Mouse (Mus musculus): Measurements from ENCODE around the gene Acd.

The Acd gene

DNA sequence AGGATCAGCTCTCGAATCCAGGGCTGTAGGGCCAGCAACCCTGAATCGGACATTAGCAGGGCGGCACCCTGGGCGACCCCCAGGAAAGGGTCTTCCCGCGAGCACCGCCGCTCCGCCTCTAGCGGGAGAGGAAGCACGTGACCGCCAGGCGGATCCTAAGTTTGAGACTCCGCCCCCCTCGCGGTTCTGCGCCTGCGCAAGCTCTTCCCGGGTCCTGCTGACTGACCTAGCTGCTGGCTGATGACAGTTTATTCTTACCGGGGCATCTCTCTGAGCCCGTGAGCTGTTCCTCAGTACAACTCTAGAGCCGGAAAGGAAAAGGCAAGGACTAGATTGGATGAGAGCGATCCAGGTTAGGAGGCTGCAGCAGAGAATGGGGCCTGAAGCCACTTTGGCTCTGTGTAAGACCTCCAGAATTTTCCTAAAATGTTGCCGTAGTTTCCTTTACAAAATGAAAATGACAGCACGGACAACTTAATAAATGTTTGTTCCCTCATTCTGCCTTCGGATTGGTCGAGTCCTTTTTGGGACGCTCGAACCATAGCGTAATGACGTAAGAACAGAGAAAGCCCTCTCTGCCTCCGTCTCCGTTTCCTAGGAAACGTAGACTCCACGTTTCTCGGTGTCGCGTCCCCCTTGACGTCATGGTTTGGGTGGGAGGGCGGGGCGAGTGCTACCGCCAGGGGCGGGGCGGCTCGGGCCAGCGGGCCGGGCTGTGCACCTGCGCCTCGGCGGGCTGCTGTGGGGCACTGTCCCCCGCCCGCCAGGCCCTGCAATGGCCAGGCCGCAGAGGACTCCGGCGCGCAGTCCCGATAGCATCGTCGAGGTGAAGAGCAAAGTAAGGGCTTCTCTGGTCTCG lies at the start of gene Acd, which contains the start of gene Pard6a:
Gene Acd (minus strand): TSS at position 137 of the 859 bp plus-strand sequence.
Gene Pard6a (plus strand): TSS at position 183 of the 859 bp plus-strand sequence.
- DNase-seq: peak; percentile 99

DNA sequence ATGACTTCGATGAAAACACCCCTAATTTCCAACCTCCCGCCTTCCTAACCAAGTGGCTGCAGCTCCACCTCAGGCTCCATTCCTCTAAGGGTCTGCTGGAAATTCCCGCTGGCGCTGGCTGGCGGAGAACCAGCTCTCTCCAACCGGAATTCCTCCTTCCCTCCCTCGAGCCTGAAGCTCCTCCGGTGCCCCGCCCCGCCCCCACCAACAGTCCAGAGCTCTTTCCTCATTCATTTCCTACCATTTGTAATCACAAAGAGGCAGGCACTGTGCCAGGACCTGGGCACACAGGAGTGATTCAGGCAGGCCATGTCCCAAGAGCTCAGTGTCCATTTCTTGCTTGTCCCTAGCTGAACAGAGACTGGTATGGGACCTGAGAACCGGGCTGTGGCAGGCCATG lies 49.7 kb upstream of the Acd start:
- no peak for DNase-seq

DNA sequence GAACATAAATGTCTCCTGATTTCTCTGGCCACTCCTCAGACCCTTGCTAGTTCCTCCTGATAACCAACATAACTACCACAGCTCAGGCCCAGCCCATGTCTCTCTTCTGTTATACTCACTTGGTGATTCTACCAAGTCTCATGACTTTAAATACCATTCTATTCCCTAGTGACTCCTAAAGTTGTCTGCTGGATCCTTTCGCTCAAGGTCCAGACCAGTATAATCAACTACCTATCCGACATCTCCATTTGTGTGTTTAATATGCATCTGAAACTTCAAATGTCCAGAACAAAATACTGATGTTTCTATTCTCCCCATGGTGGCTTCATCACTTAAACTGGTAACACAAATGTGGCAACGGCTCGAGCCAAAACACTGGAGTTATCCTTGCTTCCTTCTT lies 42.4 kb upstream of the Acd start:
- no peak for DNase-seq

DNA sequence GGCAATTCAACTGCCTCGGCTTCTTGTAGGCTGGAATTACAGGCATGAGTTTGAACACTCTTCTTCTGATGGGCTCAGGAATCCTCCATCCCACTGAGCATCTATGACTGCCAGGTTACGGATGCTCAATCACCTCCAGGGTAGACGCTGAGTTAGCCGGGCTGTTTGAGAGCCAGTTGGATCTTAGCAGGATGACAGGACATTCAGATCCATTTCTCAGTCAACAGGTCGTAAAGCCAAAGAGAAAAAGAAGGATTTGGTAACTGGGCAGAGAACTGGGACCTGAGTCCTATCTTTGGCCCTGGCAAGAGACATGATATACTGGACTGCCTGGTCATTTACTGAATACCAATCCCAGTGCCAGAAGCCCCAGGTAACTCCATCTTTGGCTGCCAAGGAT lies 38.3 kb upstream of the Acd start:
- DNase-seq: no peak

DNA sequence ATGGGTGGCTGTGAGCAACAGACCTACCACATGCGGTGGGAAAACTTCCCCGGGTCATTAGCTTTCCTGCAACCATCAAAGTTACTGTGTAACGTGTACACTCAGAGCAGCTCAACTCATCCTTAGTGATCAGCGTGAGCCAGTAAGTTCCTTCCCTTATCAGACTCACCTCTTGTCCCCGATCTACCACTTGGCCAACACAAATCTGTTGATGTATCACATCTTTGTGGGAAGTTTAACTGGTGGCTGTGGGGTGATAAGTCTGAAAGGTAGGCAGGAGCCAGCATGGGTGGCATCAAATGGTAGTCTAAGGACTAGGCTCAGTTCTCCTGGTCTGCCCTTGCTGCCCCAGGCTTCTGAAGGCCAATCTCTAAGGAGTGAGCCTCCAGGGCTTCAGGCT lies 31.3 kb upstream of the Acd start:
- no peak for DNase-seq

DNA sequence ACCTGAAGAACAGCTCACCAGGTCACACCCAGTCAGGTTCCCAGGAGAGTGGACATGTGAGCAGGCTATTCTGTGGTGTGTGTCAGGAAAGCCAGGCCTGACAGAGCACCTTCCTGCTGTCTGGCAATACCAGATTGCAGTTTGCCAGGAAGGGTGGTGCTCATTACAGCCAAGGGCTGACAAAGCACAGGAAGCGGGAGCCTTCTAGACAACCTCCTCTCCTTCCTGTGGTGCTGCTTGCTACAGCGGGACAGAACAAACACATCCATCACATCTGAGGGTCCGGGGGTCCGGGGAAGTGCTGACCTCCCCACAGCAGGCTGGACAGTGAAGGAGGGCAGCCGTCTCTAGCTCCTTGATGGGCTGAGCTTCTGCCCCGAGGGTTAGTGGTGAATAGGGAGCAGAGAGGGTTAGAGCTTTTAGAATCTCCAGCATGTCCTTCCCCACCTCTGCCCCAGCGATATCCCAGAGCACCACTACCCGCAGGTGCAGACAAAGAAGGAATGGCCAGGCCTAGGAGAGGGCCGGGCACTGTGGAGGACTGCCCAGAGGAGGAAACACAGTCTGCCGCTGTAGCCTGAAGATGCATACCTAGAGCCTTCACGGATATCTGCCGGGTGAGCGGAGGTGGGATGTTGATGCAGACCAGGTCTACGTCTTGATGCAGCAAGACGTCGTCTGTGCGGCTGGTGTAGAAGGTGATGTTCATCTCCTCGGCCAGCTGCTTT lies 26.7 kb upstream of the Acd start:
- DNase-seq: peak; percentile 38

DNA sequence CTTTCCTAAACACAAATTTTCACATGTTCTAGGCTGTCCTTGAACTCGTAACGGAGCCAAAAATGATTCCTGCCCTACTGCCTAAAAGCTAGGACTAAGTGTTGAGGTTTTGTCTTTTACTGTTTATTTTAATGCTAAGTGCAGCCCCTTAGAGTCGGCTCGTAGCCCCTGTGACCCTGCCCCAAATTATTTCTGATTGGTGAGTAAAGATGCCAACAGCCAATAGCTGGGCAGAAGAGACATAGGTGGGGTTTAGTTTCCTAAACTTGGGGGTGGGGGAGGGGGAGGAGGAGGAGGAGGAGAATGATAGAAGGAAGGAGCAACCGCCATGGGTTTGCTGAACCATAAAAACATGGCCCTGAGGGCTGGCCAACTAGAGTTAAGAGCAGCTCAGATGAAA lies 24.8 kb upstream of the Acd start:
- DNase-seq: no peak

DNA sequence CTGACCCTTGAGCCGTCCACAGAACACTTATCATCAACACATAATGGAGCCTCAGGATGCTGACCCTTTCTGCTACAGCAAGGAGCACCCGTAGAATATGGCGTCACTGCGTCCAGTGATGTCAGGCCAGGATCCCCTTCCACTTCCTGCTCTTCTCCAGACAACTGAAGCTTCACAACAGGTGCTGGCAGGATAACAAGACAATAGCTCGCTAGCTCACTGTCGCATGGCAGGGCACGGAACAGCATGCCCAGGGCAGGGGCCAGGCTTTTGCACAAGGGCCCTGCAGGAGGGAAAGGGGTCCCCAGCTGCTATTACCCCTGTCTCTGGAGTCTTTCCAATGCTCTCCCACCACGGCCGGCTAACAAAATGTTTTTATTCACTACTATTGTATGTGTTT lies 22.0 kb upstream of the Acd start:
- DNase-seq: no peak

DNA sequence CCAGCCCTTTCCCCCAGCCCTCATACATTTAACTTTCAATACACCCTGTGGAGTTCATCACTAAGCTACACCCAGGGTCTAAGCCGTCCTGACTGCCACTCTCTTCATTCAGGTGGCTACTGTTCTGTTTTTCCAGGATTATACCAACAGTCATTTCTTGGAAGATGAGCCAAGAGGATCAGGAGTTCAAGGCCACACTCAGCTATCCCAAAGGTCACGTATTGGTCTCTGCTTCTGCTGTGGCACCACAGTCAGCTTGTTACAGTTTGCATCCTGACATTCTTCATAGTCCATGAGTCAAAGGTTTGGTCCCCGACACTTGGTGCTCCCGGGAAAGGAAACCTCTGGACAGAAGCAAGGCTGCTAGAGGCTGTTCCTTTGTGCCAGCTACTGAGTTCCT lies 18.7 kb upstream of the Acd start:
- no peak for DNase-seq

DNA sequence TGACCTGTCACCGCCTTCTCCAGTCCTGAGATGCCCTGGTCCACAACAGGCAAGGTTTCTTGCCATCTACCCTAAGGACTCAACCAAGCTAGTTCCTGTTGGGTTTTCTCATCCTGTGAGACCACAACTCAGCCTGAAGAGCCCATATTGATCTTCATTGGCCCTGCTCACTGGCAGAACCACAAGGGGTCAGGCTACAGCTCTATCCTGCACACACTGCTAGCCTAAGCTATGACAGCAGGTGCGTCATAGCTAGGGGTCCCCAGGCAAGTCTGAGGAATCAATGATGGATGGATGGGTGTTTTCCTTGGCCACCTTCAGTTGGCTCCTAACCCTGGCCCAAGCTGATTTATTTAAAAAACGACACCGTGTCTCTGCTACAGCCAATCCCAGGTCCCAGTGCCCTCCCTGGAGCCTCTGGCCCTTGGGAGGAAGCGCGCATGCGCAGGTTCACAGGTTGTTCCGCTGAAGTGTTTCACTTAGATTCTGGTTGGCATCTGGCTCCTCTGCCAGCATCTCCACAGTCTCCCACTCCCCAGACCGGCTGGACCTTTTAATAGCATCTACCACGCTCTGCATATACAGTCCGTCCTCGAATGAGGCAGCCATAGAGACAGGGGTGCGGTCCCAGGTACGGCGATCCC lies 15.5 kb upstream of the Acd start:
- DNase-seq: no peak

DNA sequence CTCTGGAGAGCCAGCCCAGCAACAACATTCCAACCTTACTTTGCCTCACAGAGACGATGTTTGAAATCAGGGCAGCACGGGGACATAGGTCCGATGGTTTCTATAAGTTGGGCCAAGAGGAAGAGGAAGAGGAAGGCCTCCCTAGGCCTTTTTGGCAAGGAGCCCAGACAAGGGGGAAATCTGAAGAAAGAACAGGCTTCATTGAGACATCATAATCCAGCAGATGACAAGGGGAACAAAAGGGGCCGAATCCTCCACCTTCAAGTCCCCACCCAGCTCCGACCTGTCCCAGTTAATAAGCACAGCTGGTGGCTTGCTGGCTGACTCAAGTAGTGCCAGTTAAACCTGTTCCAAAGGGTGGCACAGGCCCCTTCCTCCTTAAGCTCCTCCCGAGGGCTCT lies 14.1 kb upstream of the Acd start:
- DNase-seq: no peak

DNA sequence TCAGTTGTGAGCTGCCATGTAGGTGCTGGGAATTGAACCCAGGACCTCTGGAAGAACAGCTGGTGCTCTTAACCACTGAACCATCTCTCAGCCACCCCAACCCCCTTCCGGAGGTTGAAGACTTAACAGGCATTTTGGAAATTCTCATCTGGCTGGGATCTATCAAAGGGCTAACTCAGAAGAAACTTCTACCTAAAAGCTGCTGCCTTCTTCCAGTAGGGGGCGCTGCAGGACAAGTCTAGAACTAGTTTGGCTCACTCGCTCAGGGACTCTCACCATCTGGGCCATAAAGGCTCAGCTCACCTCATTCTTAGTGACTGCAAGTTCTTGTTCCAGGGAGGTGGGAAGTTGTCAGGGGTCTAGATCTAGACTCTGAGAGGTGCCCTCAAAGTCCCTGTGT lies 13.2 kb upstream of the Acd start:
- DNase-seq: peak; percentile 95

DNA sequence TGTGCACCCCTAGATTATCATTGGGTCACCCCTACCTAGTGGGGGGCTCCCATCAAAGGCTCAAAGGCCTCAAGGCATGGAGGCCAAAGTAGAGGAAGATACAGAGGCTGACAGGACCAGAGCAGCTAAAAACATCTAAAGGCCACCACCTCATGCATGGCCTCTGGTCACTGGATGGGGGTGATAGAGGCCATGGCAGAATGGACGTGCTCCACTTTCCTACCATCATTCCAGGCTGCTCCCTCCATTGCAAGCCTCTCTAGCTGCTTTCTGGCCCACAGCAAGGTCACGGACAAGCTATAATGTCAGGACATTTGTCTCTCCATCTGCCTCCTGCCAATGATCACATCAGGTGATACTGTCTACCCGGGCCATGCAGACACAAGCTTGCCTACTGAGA lies 11.4 kb upstream of the Acd start:
- no peak for DNase-seq

DNA sequence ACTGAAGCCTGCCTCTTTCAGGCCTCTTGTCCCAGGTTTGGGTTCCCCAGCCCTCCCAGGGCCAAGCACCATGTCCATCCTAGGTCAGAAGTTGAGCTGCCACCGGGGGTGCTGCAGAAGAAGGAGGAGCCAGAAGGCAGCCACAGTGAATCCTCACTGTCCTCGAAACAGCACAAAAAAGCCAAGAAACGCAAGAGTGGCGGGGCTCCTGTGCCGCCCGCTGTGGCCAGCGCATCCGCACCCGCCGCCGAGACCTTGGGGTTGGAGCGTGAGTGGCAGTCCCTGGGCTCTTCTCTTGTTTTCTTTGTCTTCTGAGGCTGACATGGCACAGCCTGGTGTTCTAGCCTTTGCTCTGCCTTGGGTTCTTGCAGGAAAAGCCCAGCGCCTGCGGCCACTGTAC lies 8.4 kb upstream of the Acd start:
- DNase-seq: peak; percentile 35

DNA sequence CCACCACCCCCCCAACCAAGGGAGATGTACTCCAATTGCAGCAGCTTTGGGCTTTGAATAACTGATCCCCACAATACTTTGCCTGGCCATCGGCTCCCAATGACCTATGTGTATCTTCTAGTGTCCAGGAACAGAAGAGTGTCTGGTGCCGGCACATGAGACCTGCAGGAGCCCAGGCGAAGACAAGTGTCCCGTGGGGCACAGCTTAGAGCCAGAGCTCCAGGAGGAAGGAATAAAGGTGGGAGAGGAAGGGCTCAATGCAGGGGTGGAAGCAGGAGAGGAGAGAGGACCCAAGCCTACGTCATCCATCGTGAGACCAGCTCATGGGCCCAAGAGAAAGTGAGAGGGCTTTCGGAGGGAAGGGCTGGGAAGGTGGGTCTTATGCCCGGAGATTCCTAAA lies 7.8 kb upstream of the Acd start:
- DNase-seq: peak; percentile 20

DNA sequence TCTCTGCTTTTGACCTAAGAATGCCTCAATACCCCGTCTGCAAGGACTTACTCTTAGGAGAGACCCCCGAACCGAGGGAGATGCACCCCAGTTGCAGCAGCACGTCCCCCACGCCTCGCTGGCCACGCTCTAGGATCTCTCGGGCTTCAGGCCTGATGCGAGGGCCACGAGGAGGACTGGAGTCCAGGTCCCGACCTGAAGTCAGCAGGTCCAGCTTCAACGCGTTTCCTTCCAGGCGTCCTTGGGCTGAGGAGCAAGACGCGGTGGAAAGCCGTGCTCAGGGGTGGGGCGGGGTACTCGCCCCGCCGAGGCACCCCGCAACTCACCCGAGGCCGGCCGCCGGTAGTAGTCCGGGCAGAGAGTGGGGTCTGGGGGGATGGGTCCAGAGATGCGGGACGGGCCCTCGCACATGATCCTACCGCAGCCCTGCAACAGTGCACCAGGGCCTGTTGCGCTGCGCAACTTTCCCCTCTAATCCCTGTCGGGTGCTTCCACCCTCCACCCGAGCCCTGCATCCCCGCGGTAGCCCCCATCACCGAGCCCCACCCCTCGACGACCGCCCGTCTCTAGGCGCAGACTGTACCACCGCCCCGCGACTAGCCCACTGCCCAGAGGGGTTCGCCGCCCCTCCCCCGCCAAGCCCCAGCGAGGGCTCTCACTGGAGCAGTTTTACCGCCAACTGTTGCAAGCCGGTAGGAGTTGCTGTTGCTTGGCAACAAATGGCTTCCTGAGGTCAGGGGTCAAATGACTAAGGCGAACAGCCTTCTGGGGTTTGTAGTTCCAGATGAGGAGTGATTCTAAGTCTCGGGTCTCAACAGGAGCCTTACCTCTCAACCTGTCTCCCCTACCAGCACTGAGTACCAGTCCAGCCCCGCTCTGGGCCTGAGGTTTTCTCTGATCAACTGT lies 6.8 kb upstream of the Acd start, which contains the start of the genes 4933405L10Rik and Enkd1:
Gene 4933405L10Rik (plus strand): TSS at position 158 of the 906 bp plus-strand sequence.
Gene Enkd1 (minus strand): TSS at position 713 of the 906 bp plus-strand sequence.
- peak; percentile 88 for DNase-seq

DNA sequence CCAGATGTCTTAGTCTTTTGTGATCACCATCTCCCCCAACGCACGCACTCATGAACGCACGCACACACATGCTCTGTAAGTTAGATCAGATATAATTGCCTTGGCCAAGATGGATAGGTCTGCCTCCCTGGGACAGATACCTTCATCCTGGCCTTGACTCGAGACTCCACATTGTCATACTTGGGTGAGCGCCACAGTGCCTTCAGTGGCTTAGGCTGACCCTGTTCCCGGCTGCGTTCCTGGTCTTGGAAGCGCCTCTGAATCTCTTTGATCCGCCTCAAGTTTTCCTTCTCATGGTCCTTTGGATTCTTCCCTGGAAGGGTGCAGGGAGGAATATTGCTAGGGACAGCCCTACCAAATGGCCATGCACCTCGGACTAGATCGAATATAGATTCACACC lies 5.5 kb upstream of the Acd start:
- no peak for DNase-seq

DNA sequence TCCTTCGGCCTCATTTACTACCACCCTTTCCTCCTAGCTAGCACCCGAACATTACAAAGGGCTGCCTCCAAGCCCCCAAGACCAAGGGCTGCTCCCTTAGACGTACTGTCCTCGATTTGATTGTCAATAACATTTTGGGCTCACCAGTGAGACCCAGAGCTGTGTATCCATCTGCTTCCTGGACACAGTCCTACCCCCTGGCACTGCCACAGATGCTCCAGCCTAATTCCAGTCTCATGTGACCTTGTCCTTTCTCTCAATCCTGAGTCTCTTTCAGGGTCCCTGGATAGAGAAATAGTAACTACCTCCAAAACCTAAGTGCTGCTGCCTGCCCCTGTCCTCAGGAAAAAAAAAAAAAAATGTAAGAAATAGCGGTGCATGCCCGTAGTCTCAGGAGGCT lies 4.1 kb upstream of the Acd start:
- no peak for DNase-seq

DNA sequence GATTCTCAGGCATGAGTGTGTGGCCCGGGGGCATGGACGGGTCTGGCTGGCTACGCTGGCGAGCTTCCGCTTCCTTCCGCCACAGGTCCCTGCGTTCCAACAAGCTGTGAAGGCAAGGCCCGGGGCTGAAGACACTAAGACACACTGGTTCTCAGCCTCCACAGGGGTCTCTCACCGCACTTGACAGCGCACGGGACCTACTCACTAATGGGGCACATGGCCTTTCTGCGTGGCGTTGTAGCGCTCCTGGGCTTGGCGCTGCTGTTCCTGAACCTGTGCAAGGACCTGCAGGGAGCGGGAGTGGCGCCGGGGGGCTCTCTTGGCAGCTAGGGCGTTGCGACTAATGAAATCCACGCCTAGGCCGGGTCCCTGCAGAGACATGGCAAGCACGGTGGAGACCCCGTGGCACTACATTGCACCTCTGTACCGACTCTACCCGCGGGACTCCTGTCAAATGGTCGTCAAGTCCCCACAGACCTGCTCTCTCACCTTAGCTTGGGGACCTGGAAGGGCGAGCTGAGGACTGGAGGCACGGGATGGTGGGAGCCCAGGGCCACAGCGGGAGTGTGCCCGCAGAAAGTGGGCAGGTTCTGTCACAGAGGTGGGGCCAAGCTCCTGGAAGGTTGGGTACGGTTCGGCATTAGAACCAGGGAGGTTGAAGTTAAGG lies 3.4 kb upstream of the Acd start:
- DNase-seq: peak; percentile 23

DNA sequence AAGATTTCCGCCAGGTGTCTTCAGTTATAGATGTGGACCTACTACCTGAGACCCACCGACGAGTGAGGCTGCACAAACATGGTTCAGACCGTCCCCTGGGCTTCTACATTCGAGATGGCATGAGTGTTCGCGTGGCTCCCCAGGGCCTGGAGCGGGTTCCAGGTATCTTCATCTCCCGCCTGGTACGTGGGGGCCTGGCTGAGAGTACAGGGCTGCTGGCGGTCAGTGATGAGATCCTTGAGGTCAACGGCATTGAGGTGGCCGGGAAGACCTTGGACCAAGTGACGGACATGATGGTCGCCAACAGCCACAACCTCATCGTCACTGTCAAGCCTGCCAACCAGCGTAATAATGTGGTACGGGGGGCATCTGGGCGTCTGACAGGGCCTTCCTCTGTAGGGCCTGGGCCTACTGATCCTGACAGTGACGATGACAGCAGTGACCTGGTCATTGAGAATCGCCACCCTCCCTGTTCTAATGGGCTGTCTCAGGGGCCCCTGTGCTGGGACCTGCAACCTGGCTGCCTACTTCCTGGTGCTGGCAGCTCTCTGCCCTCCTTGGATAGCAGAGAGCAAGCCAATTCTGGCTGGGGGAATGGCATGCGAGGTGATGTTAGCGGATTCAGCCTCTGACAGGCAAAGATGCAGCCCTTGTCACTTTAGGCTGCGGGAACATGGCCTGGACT lies 2.0 kb upstream of the Acd start:
- peak; percentile 22 for DNase-seq

DNA sequence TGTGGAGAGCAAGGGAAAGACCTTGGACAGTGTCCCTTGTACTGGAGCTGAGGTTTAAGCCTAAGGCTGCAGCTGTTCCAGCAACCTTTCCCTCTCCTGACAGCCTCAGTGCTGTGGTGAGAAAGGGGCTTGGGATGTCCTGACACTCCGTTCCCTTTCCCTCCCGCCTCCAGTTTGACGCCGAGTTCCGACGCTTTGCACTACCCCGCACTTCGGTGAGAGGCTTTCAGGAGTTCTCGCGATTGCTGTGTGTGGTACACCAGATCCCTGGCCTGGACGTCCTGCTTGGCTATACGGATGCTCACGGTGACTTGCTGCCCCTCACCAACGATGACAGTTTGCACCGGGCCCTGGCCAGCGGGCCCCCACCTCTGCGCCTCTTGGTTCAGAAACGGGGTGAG lies 1.1 kb upstream of the Acd start:
- DNase-seq: peak; percentile 30
